Mouse (Mus musculus) c-Kit-positive CD71-positive TER-119-negative erythroid progenitor cells, embryonic 14.5 days (primary cell): ENCODE data around the gene Spaca7.
"Not testable (repeated sequence)": the region's sequence is repeated elsewhere in the genome, so short reads cannot be mapped to it uniquely, and the experiment has no call there.

Experiments used
- DNase-seq: peaks from one replicate; pipeline ENCODE4 v3.0.0-alpha.2; 2013; ENCODE audit warnings: low read depth

Gene Spaca7

DNA sequence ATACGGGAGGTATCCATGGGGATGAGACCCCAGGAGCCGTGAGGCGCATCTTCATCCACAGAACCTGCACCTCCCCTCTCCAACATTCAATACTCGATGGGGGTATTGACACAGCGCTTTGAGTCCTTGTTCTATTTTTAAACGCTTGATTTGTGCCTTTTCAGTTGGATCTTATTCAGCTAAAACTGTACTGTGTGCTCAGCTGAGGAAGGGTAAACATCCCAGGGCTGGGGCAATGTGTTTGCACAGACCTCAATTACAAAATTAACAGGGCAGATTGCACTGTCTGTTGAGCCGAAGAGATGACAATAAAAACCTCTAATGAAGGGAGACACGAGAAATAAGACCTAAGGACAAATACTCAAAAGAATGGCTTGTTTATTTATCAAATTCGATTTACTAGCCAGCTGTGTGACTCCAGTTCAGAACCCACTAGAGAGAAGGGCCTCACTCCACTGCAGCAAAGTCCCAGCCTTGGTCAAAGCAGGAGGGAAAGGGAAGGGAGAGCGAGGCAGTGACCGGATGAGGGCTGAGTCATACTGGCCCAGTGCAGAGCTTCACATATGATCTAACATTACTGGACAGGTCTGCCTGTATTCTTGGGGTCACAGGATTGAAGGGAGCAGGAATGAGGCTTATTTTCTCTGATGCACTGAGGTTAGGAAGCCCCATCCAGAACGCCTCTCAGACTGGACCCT is 37.1 kb downstream of the Spaca7 start:
- DNase-seq: no peak

DNA sequence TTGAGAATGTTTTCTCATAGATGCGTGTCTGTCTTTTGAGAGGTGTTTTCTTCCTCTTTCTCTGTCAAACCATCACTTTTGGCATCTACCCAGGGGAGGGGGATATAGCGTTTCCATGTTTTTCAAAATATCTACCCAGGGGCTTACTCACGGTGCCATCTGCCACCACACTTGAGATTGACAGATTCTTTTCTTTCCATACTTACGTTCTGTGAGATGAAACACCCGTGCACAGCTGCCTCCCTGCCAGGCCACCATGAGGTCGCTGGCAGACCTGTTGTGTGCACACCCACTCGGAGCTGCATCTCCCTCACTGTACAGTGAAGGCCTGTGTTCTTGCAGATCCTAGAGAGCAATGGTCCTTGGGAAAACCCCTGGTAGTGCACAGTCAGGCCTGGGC is 40.4 kb downstream of the Spaca7 start:
- DNase-seq: no peak

DNA sequence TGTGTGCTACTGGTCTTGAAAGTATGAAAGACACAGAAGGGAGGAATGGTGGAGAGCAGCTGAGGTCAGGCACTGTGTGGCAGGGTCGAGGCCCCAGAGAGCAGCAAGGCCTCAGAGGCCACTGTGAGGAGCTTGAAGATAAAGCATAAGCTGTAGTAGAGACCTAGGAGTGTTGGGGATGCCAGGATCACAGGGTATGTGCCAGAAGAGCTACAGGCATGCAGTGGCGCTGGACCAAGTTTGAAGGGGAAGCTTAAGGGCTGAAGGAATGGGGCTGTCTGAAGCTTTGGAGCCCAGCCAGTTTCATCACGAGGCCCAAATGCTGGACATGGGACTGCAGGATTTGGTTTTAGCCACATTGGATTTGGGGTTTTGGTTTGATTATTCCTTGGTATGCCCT is 44.5 kb downstream of the Spaca7 start:
- DNase-seq: not testable (repeated sequence)

GRCm38 (mm10) chr8:12621550-12622222 is 48.9 kb downstream of the Spaca7 start:
- no peak for DNase-seq

- DNase-seq: no peak
Measured at GRCm38 (mm10) chr8:12625890-12626289, 53.1 kb downstream of the Spaca7 start.

GRCm38 (mm10) chr8:12629079-12629478 is 56.2 kb downstream of the Spaca7 start:
- peak; percentile 13 for DNase-seq

DNA sequence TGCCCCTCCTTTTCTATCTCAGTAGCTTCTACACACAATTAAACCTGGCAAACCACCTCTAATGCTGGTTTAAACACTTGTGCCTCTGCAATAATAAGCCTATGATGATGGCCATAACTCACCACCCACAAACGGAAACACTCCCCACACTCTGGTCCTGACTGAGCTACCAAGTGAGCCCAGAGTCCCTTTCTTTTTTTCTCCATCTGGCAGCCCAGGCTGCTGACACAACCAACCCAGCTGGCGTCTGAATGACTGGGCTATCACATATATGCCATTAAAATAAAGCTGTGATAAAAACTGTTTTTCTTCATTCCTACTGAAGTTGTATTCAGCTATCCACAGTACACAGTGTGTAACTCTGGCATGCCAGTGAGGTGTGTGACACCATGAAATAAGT is 62.5 kb downstream of the Spaca7 start:
- DNase-seq: no peak

- no peak for DNase-seq
Measured at GRCm38 (mm10) chr8:12638446-12638845, 65.6 kb downstream of the Spaca7 start.

DNA sequence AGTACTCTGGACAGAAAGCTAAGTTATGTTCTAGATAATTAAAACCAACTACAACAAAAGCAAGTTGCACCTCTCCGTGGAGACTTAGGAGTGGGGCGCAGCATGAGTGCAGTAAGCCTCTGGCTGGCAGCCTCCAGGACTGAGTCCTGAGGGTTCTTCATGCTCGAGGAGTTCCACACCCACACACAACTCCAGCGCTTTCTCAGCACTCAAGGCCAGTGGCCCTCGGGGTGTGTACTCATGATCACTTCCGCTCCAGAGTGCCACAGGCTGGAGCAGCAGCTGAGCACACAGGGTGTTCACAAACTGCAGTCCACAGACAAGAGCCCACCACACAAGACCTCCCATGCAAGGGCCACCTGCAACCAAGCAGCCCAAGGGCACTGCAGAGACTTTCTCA is 68.7 kb downstream of the Spaca7 start:
- DNase-seq: no peak

DNA sequence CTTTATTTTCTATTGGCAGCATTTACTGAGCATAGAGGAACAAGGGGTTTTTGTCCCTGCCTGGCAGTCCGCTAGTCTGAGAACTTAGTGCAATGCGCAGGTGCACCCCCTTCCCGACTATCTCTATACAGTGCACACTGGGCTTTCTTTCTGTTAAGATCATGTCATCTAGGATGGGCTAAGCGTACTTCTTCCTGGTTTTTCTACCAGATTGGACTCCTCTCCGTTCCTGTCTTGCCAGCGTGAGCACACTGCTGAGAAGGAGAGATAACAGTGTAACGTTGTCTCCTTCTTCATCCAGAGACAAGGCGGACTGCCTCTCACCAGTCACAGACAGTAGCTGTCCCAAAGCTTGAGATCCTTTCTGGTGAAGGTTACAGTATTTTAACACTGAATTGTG is 71.5 kb downstream of the Spaca7 start:
- no peak for DNase-seq

DNA sequence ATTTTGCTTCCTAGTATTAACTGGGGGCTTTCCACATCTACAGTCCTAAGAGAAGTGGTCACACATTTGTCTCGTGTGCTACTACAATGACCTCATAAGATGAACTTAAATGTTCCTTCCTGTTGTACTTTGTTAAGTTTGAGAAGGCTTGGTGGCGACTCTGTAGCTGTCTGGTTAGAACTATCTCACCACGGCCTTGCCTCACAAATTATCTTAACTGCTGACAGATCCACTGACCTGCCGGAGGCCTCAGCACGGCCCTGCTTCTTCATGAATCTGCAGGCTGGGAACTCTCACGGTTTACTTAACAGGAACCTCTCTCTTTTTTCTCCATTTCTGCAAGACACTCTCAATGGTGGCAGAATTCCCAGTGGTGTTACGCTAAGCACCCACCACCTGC is 72.1 kb downstream of the Spaca7 start:
- no peak for DNase-seq

GRCm38 (mm10) chr8:12646536-12646935 is 73.7 kb downstream of the Spaca7 start:
- no peak for DNase-seq

GRCm38 (mm10) chr8:12648951-12649350 is 76.1 kb downstream of the Spaca7 start:
- DNase-seq: no peak
